Mouse (Mus musculus) thymus, postnatal 36 days (tissue): ENCODE data around the gene Tuba3a.
"Not testable (repeated sequence)": the region's sequence is repeated elsewhere in the genome, so short reads cannot be mapped to it uniquely, and the experiment has no call there.

Source experiments
- DNase-seq, 2 experiments: peaks; one replicate each; pipeline ENCODE4 v3.0.0; 2022; ENCODE audit warnings: mixed read lengths in 2 of 2

Tuba3a gene

DNA sequence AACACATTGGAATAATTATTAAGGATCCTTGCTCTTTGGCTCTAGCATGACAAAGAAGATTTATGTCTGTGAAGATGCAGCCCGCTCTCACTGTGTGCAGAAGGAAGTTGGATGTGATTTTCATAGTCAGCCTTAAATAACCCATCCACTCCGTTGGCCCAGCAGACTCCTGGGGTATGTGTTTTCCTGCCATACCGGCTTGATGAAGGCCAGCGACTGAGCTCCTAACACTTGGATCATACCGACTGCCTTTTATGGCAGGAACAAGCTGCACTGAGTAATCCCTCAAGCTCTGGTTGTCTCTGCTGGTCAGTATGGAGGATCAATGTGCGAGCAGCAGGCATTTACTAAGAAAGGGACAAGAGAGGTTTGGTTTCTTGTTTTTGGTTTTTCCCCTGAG lies 19.6 kb upstream of the Tuba3a start:
- no peak for DNase-seq

GRCm38 (mm10) chr6:125304408-125304807 lies 18.6 kb upstream of the Tuba3a start:
- DNase-seq, result not testable (repeated sequence)

DNA sequence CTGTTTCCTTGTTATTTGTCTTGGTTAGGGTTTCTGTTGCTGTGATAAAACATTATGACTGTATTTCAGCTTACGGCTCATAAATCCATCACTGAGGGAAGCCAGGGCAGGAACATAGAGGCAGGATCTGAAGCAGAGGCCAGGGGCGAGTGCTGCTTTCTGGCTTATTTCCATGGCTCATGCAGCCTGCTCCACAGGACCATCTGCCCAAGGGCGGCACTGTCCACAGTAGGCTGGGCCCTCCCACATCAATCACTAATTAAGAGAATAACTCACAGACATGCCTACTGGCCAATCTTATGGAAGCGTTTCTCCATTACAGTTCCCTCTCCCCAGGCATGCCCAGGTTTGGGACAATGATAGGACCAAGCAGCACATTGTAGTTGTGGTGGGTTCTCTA lies 17.4 kb upstream of the Tuba3a start:
- no peak for DNase-seq

- peak; percentile 23 to 46 for DNase-seq
These were observed 16.6 kb upstream of the Tuba3a start for GRCm38 (mm10) chr6:125302231-125302982.

DNA sequence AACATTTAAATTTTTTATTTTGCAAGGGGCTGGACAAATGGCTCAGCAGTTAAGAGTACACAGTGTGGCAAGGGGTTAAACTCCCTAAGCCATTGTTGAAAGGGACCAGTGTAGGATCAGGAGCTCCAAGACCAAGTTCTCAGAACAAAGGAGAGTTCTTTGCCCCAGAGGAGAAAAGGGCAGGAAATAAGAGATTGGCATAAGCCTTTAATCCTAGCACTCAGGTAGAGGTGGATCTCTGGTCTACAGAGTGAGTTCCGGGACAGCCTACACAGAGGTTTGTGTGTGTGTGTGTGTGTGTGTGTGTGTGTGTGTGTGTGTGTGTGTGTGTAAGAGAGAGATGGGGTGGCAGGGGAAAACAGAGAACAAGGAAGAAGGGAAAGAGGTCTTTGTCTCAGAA lies 15.1 kb upstream of the Tuba3a start:
- no peak for DNase-seq

DNA sequence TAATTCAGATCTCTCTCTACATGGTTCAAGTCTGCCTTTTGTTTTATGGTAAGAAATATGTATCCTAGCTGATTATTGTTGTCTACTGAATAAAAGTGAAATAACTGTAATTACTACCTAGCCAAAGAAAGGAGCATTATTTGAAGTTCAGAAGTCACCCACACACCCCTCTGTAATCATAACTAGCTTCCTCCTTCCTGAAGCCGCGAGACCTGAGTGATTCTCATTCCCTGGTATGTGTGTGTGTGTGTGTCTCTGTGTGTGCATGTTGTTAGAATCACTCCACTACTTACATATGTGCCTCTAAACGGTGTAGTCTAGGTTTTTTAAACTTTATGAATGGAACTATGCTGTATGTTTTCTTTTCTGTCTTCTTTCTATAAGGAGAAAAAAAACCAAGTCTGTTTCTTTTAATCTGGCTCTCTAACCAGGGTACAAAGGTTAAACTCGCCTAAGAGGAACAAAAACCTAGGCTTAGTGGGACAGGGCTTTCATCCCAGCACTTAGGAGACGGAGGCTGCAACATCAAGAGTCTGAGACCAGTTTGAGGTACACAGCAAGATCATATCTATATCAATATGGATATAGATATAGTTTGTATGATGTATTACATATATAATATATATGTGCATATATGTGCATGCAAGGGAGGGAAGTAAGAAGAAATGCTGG lies 11.4 kb upstream of the Tuba3a start:
- DNase-seq, result no peak

- DNase-seq, result no peak
These were observed 8.2 kb upstream of the Tuba3a start for GRCm38 (mm10) chr6:125294049-125294448.

DNA sequence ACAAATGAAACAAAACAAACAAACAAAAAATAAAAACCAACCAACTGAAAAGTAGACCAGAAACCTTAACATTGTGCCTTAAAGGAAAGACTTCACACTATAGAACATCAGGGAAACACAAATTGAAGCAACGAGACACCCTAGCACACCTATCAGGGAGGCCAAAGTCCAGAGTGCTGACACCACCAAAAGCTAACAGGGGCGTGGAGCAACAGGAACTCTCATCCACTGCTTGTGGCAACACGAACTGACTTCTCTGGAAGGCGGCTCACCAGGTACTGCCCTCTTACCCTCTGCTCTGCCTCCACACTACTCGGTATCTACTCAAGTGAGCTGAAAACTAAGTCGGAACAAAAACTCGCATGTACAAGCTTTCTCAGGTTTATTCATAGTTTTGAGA lies 6.4 kb upstream of the Tuba3a start:
- no peak for DNase-seq

- no peak for DNase-seq
These were observed 5.5 kb upstream of the Tuba3a start for GRCm38 (mm10) chr6:125291329-125291728.

DNA sequence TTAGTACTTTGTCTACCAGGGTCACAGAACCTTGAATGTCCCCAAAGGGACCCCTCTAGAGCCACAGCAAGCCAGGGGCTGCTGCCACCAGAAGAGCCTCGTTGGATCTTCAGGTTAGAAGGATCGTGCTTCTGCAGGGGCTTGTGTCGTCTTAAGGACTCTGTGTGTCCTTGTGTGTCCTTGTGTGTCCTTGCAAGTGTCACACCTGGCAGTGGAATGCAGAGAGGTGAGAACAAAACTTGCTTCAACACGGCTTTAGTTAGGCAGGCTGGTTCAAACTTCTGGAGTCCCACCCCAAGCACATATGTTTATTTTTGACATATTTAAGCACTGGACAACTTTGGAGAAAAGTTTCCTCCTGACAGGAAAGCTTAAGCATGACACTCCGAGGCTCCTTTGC lies 2.9 kb upstream of the Tuba3a start:
- no peak for DNase-seq

- no peak for DNase-seq
These were observed 1.1 kb upstream of the Tuba3a start for GRCm38 (mm10) chr6:125286944-125287343.

DNA sequence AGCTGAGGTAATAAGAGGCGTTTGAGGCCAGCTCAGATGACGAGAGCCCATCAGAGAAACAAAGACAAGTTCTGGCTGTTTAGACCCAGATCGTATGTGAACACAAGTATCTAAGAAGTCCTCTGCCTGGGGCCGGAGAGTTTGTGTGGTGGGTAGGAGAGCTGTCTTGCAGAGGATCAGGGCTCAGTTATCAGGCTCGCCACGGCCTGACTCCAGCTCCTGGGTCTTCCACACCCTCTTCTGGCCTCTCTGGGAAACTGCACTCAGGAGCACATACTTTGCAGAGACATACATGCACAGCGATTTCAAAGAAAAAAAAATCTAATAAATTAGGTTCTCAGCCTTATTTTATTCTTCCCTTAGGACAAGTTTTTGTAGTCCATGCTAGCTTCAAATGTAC lies 1.1 kb downstream of the Tuba3a start:
- DNase-seq, result no peak

- DNase-seq, result no peak
These were observed 1.6 kb downstream of the Tuba3a start for GRCm38 (mm10) chr6:125284250-125284649.

DNA sequence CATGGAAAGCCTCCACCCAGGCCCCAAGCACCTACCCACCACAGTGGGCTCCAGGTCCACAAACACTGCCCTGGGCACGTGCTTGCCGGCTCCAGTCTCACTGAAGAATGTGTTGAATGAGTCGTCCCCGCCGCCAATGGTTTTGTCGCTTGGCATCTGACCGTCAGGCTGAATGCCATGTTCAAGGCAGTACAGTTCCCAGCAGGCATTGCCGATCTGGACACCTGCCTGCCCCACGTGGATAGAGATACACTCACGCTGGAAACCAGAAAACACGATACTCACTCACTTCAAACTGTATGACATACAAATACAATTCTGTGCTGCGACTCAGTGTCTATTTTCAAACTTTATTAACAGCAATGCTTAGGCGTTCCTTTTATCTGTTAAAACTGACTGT lies 3.1 kb downstream of the Tuba3a start:
- DNase-seq, result not testable (repeated sequence)

DNA sequence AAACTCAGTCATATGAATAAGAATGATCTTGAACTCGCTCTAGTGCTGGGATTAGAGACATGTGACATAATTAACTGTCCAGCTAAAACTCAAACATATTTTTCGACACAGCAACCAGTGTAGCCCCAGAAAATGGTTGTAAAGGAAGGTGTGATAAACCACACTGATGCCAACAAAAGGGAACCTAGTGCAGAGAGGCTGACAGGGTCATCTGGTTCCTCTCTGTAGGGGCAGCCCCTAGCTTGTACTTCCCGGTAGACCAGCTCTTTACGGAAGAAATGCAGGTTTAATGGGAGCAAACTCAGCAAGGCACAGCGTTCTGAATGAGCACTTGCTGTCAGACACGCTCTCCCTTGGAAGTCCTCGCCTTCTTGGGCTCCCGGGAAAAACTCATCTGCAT lies 6.1 kb downstream of the Tuba3a start:
- DNase-seq, result no peak

GRCm38 (mm10) chr6:125274841-125275563 lies 10.8 kb downstream of the Tuba3a start:
- DNase-seq, result peak; percentile 33 to 40

GRCm38 (mm10) chr6:125272228-125272785 lies 13.5 kb downstream of the Tuba3a start:
- no peak for DNase-seq

GRCm38 (mm10) chr6:125271455-125272227 lies 14.2 kb downstream of the Tuba3a start:
- DNase-seq, result peak; percentile 80 to 84

GRCm38 (mm10) chr6:125268799-125269198 lies 17.0 kb downstream of the Tuba3a start:
- no peak for DNase-seq

GRCm38 (mm10) chr6:125267469-125267868 lies 18.4 kb downstream of the Tuba3a start:
- DNase-seq, result no peak

GRCm38 (mm10) chr6:125266600-125266999 lies 19.2 kb downstream of the Tuba3a start:
- DNase-seq, result not testable (repeated sequence)

GRCm38 (mm10) chr6:125266091-125266490 lies 19.8 kb downstream of the Tuba3a start:
- DNase-seq, result no peak

- DNase-seq, result peak; percentile 76 to 88
These were observed 20.6 kb downstream of the Tuba3a start for GRCm38 (mm10) chr6:125265239-125265638.
